Mouse (Mus musculus): Measurements from ENCODE around the gene Fktn. TPM values are rescaled to one million over a fixed set of nuclear protein-coding genes. Genes with fewer than 3 reads are reported as not detected.
"Not testable (repeated sequence)": the region's sequence is repeated elsewhere in the genome, so short reads cannot be mapped to it uniquely, and the experiment has no call there.

The Fktn gene
- polyA plus RNA-seq, 1 experiment from 2014 or later: 6.0 TPM

DNA sequence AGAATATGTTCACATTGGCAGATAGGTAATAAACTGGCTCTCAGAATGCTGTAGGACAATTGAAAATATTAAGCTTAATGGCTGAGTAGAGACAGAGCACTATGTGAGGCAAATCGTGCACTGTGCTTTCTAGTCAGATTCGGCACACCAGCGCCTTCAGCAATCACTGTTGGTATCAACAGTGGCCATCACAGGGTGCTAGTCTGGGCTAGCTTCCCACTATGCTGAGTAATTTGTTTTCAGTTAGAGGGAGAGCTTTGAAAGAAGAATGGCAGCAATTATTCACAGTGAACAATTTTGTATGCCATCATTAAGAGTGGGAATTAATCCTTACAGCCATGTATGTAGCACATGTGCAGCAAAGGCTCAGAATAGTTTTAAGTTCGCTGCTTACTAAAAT, 8.7 kb downstream of the Fktn start:
- ChIA-PET POLR2A (no interaction called here), CTCF (interaction anchor here (0.9 to 2.9 kb wide), 2 partner anchors 8 to 16 kb away, joined by 3 to 15 read pairs; no protein-coding TSS in a partner anchor)
- DNase-seq (ENCODE audit: low read depth, low spot score) (no peak), ATAC-seq (no peak)
- in situ Hi-C loops (cut with MboI; ENCODE audit: low pct_unique_long_range_greater_than_20kb): no loop called here
- H3K27me3 ChIP-seq: no peaks in the 10 kb centered on the region
- TF ChIP-seq CTCF (IDR thresholded peaks at IDR 0.05): no peak

DNA sequence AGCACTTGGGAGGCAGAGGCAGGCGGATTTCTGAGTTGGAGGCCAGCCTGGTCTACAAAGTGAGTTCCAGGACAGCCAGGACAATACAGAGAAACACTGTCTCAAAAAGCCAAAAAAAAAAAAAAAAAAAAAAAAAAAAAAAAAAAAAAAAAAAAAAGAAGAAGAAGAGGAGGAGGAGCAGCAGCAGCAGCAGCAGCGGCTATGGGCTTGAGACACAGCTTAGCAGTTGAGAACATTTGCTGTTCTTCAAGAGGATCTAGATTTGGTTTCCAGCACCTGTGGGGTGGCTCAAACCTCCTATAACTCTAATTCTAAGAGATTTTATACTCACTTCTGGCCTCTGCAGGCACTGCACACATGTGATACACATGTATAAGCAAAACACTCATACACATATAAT, 12.3 kb downstream of the Fktn start:
- H3K27me3 ChIP-seq; ATAC-seq; POLR2A ChIA-PET; CTCF ChIA-PET; DNase-seq (ENCODE audit: low read depth, low spot score); in situ Hi-C loops (cut with MboI; ENCODE audit: low pct_unique_long_range_greater_than_20kb): not testable (repeated sequence)

- no peaks in the 10 kb centered on the region for H3K27me3 ChIP-seq
- in situ Hi-C loops (cut with MboI; ENCODE audit: low pct_unique_long_range_greater_than_20kb): no loop called here
- CTCF ChIA-PET: no interaction called here
- POLR2A ChIA-PET: no interaction called here
- no peak for DNase-seq (ENCODE audit: low read depth, low spot score)
- TF ChIP-seq CTCF (IDR thresholded peaks at IDR 0.05): no peak
- ATAC-seq: no peak
Measured at GRCm38 (mm10) chr4:53728121-53728520, 14.3 kb downstream of the Fktn start.

GRCm38 (mm10) chr4:53738956-53739616, 25.3 kb downstream of the Fktn start:
- peak; percentile 52 for TF ChIP-seq CTCF (IDR thresholded peaks at IDR 0.05)
- in situ Hi-C loops (cut with MboI; ENCODE audit: low pct_unique_long_range_greater_than_20kb): no loop called here
- ATAC-seq (no peak), DNase-seq (ENCODE audit: low read depth, low spot score) (peak; percentile 58)
- no peaks in the 10 kb centered on the region for H3K27me3 ChIP-seq
- ChIA-PET CTCF (interaction anchor here (0.7 to 2.9 kb wide), 13 partner anchors 9 to 180 kb away, joined by 3 to 16 read pairs (median 6); no protein-coding TSS in a partner anchor), POLR2A (no interaction called here)

DNA sequence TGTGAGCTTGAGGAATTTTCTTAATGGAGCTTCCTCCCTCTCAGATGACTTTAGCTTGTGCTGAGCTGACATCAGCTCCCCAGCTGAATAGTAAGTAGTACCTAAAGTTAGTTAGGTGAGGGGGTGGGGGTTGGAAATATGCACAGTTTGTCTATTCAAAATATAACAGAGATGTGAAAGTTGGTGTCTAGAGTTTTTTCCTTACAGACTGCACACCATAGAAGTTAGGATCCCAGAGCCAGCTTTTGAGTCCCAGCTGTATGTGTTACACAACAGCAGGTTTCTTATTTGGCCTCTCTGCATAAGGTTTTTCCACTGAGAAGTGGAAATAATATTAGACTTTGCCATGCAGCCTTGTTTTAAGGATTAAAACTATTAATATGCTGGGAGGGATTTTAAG, 36.0 kb downstream of the Fktn start:
- CTCF ChIA-PET: interaction anchor here (1.9 to 2.9 kb wide), 2 partner anchors 11 kb away, joined by 9 to 13 read pairs; no protein-coding TSS in a partner anchor
- ATAC-seq (no peak), DNase-seq (ENCODE audit: low read depth, low spot score) (no peak)
- POLR2A ChIA-PET: no interaction called here
- in situ Hi-C loops (cut with MboI; ENCODE audit: low pct_unique_long_range_greater_than_20kb): loop anchor here (10.0 kb wide), 1 partner anchor 95 kb away; no protein-coding TSS in a partner anchor
- no peaks in the 10 kb centered on the region for H3K27me3 ChIP-seq
- no peak for TF ChIP-seq CTCF (IDR thresholded peaks at IDR 0.05)

GRCm38 (mm10) chr4:53750391-53751120, 36.8 kb downstream of the Fktn start:
- POLR2A ChIA-PET: no interaction called here
- no peak for DNase-seq (ENCODE audit: low read depth, low spot score)
- no peaks in the 10 kb centered on the region for H3K27me3 ChIP-seq
- no peak for TF ChIP-seq CTCF (IDR thresholded peaks at IDR 0.05)
- no peak for ATAC-seq
- in situ Hi-C loops (cut with MboI; ENCODE audit: low pct_unique_long_range_greater_than_20kb): loop anchor here (10.0 kb wide), 1 partner anchor 94 kb away; no protein-coding TSS in a partner anchor
- CTCF ChIA-PET: interaction anchor here (1.9 to 2.9 kb wide), 2 partner anchors 11 to 12 kb away, joined by 9 to 13 read pairs; no protein-coding TSS in a partner anchor

- DNase-seq (ENCODE audit: low read depth, low spot score) (no peak), ATAC-seq (no peak)
- ChIA-PET POLR2A (no interaction called here), CTCF (no interaction called here)
- in situ Hi-C loops (cut with MboI; ENCODE audit: low pct_unique_long_range_greater_than_20kb): loop anchor here (10.0 kb wide), 1 partner anchor 88 kb away; no protein-coding TSS in a partner anchor
- no peaks in the 10 kb centered on the region for H3K27me3 ChIP-seq
- TF ChIP-seq CTCF (IDR thresholded peaks at IDR 0.05): no peak
Measured at GRCm38 (mm10) chr4:53757030-53757429, 43.2 kb downstream of the Fktn start.

GRCm38 (mm10) chr4:53758764-53759163, 45.0 kb downstream of the Fktn start:
- CTCF ChIA-PET: no interaction called here
- ATAC-seq: no peak
- no peak for DNase-seq (ENCODE audit: low read depth, low spot score)
- H3K27me3 ChIP-seq: no peaks in the 10 kb centered on the region
- no peak for TF ChIP-seq CTCF (IDR thresholded peaks at IDR 0.05)
- POLR2A ChIA-PET: no interaction called here
- in situ Hi-C loops (cut with MboI; ENCODE audit: low pct_unique_long_range_greater_than_20kb): loop anchor here (10.0 kb wide), 1 partner anchor 86 kb away; no protein-coding TSS in a partner anchor

DNA sequence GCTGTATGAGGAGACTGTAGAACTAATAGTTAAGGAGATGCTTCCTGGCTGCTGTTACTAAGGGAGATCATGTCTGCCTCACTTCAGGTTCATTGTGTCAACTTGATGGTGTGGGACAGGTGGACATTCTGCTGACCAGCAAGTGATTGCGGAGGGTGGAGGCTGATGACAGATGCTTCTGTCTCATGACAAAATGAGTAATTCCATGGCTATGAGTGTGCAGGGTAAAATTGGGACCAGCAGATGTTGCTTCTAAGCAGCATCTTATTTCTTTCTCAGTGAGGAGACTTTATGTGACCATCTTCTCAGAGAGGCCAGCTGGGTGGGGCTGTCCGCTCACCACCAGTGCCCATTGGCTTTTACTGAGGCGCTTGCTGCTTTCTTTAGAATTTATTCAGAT, 45.9 kb downstream of the Fktn start:
- ChIA-PET CTCF (no interaction called here), POLR2A (no interaction called here)
- no peak for TF ChIP-seq CTCF (IDR thresholded peaks at IDR 0.05)
- DNase-seq (ENCODE audit: low read depth, low spot score): no peak
- in situ Hi-C loops (cut with MboI; ENCODE audit: low pct_unique_long_range_greater_than_20kb): loop anchor here (10.0 kb wide), 1 partner anchor 85 kb away; no protein-coding TSS in a partner anchor
- no peak for ATAC-seq
- no peaks in the 10 kb centered on the region for H3K27me3 ChIP-seq

GRCm38 (mm10) chr4:53762501-53762900, 48.7 kb downstream of the Fktn start:
- ATAC-seq: no peak
- H3K27me3 ChIP-seq: no peaks in the 10 kb centered on the region
- POLR2A ChIA-PET: no interaction called here
- in situ Hi-C loops (cut with MboI; ENCODE audit: low pct_unique_long_range_greater_than_20kb): no loop called here
- CTCF ChIA-PET: interaction anchor here (1.1 to 2.3 kb wide), 2 partner anchors 11 to 12 kb away, joined by 3 to 9 read pairs; no protein-coding TSS in a partner anchor
- DNase-seq (ENCODE audit: low read depth, low spot score): no peak
- no peak for TF ChIP-seq CTCF (IDR thresholded peaks at IDR 0.05)
